Mouse (Mus musculus) G1E (cell line): Measurements from ENCODE around the gene Nckap5l.

Experiments
- CTCF ChIP-seq: IDR thresholded peaks from 2 replicates; pipeline ENCODE4 v1.5.1; 2012; ENCODE audit warnings: low read depth, low read length, inconsistent platforms, mixed read lengths
- GATA1 ChIP-seq: IDR thresholded peaks from 2 replicates; pipeline ENCODE4 v1.6.1; 2012; ENCODE audit warnings: borderline replicate concordance, low read length, inconsistent platforms, mixed read lengths
- TAL1 ChIP-seq: conservative IDR thresholded peaks from 2 replicates; pipeline ENCODE4 v1.6.1; 2012; ENCODE audit warnings: low read depth, low read length, inconsistent platforms, mixed read lengths

- no peak for TF ChIP-seq GATA1
- no peak for TF ChIP-seq CTCF
- TF ChIP-seq TAL1: no peak
Observed at GRCm38 (mm10) chr15:99421152-99421551, 36.4 kb downstream of the Nckap5l start.
